Mouse (Mus musculus) urinary bladder, postnatal 4 days (tissue): ENCODE results near the gene Ank.

ENCODE experiments used
- DNase-seq, 2 experiments: peaks; one replicate each; pipeline ENCODE4 v3.0.0; 2021 to 2022; ENCODE audit warnings: low spot score in 2 of 2

Gene Ank

GRCm38 (mm10) chr15:27467081-27467491 is 609 bp downstream of the Ank start:
- no peak for DNase-seq

GRCm38 (mm10) chr15:27467641-27468040 is 1.2 kb downstream of the Ank start:
- no peak for DNase-seq

GRCm38 (mm10) chr15:27468822-27469488 is 2.5 kb downstream of the Ank start:
- DNase-seq: peak in 1 of 2 experiments; percentile 10

GRCm38 (mm10) chr15:27470346-27470745 is 3.9 kb downstream of the Ank start:
- DNase-seq: peak in 1 of 2 experiments; percentile 42

- peak in 1 of 2 experiments; percentile 54 for DNase-seq
These were observed 5.8 kb downstream of the Ank start for GRCm38 (mm10) chr15:27472315-27472714.

GRCm38 (mm10) chr15:27475988-27476387 is 9.5 kb downstream of the Ank start:
- no peak for DNase-seq

- DNase-seq: no peak
These were observed 10.2 kb downstream of the Ank start for GRCm38 (mm10) chr15:27476671-27477070.

- DNase-seq: no peak
These were observed 10.7 kb downstream of the Ank start for GRCm38 (mm10) chr15:27477159-27477558.

- no peak for DNase-seq
These were observed 11.2 kb downstream of the Ank start for GRCm38 (mm10) chr15:27477630-27478029.

- DNase-seq: no peak
These were observed 14.0 kb downstream of the Ank start for GRCm38 (mm10) chr15:27480333-27481015.

GRCm38 (mm10) chr15:27481956-27482355 is 15.5 kb downstream of the Ank start:
- no peak for DNase-seq

- DNase-seq: no peak
These were observed 16.7 kb downstream of the Ank start for GRCm38 (mm10) chr15:27483183-27483582.

GRCm38 (mm10) chr15:27485567-27486278 is 19.2 kb downstream of the Ank start:
- DNase-seq: no peak

GRCm38 (mm10) chr15:27486279-27486618 is 19.8 kb downstream of the Ank start:
- no peak for DNase-seq

GRCm38 (mm10) chr15:27487059-27487458 is 20.6 kb downstream of the Ank start:
- no peak for DNase-seq

- DNase-seq: no peak
These were observed 21.6 kb downstream of the Ank start for GRCm38 (mm10) chr15:27488042-27488441.

- no peak for DNase-seq
These were observed 24.2 kb downstream of the Ank start for GRCm38 (mm10) chr15:27490676-27491075.

- DNase-seq: no peak
These were observed 25.1 kb downstream of the Ank start for GRCm38 (mm10) chr15:27491425-27492070.

- no peak for DNase-seq
These were observed 25.7 kb downstream of the Ank start for GRCm38 (mm10) chr15:27492156-27492555.

GRCm38 (mm10) chr15:27492734-27493133 is 26.3 kb downstream of the Ank start:
- DNase-seq: no peak

GRCm38 (mm10) chr15:27493516-27493915 is 27.0 kb downstream of the Ank start:
- DNase-seq: no peak

GRCm38 (mm10) chr15:27495981-27496401 is 29.5 kb downstream of the Ank start:
- DNase-seq: no peak
